Mouse (Mus musculus) retina, embryonic 14.5 days (tissue): ENCODE results near the gene Defb46.

Experiments used
- DNase-seq: peaks from one replicate; pipeline ENCODE4 v3.0.0-alpha.2; 2015; ENCODE audit warnings: low spot score

Gene Defb46

GRCm38 (mm10) chr8:19239616-19240015 lies at the start of gene Defb46:
Defb46 (plus strand) TSS chr8:19239916.
- DNase-seq: no peak

GRCm38 (mm10) chr8:19225161-19225560 lies 14.6 kb upstream of the Defb46 start, which contains the start of gene Defb6:
Defb6 (plus strand) TSS chr8:19225478.
- no peak for DNase-seq

GRCm38 (mm10) chr8:19238101-19238500 lies 1.6 kb upstream of the Defb46 start:
- DNase-seq: no peak

GRCm38 (mm10) chr8:19247280-19247679 lies 7.6 kb downstream of the Defb46 start, which contains the start of gene Defb5:
Defb5 (plus strand) TSS chr8:19247580.
- DNase-seq: no peak

- DNase-seq: no peak
Measured at GRCm38 (mm10) chr8:19258136-19258535, 18.4 kb downstream of the Defb46 start.

DNA sequence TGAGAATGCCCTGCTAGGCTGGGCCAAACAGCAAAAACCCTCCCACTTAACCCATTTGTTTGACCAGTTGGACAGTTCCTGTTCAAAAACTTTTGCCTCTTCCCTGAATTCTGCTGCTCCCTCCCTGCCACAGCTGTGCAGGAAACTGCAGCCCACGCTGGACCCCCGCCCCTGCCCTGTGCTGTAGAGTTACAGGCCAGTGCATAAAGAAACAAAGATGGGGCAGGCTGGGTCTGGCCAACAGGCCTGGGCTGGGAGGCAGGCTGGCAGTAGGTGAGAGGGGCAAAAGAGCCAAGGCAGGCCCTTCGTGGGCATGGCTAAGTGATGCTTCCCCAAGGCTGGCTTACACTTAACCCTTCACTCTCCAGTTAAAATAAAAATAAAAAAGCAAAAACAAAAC lies 20.0 kb downstream of the Defb46 start:
- no peak for DNase-seq
